Mouse (Mus musculus) midbrain, embryonic 11.5 days (tissue): ENCODE data around the gene Tial1. TPM values are rescaled to one million over a fixed set of nuclear protein-coding genes. Genes with fewer than 3 reads are reported as not detected.

Experiments
- ATAC-seq: fragments of 200-750 bp; cut with Nextera tagmentation; 2 replicates; pipeline ENCODE4 v1.8.0; 2017; ENCODE audit warnings: moderate TSS enrichment, moderate library complexity; ENCODE audit not compliant: low FRiP score
- DNase-seq: peaks from one replicate; pipeline ENCODE4 v3.0.0; 2015; ENCODE audit warnings: low spot score; ENCODE audit errors: missing footprints
- H3K27ac ChIP-seq: fragments of 300-500 bp; sonication (generic); 2 replicates; pipeline ENCODE4 v1.5.1; 2014; ENCODE audit warnings: low read depth, low read length
- H3K27me3 ChIP-seq: fragments of 300-500 bp; sonication (generic); 2 replicates; pipeline ENCODE4 v1.6.1; 2014; ENCODE audit warnings: mild to moderate bottlenecking, low read length, moderate library complexity, mixed read lengths; ENCODE audit not compliant: control insufficient read depth, insufficient read depth
- H3K36me3 ChIP-seq: fragments of 300-500 bp; sonication (generic); 2 replicates; pipeline ENCODE4 v1.6.1; 2014; ENCODE audit warnings: mild to moderate bottlenecking, low read length, moderate library complexity, mixed read lengths; ENCODE audit not compliant: control insufficient read depth, insufficient read depth
- H3K4me1 ChIP-seq: fragments of 300-500 bp; sonication (generic); 2 replicates; pipeline ENCODE4 v1.6.1; 2014; ENCODE audit warnings: low read length; ENCODE audit not compliant: control insufficient read depth, insufficient read depth
- H3K4me2 ChIP-seq: fragments of 300-500 bp; sonication (generic); 2 replicates; pipeline ENCODE4 v1.6.1; 2014; ENCODE audit warnings: mild to moderate bottlenecking, moderate library complexity
- H3K4me3 ChIP-seq: fragments of 300-500 bp; sonication (generic); 2 replicates; pipeline ENCODE4 v1.5.1; 2014; ENCODE audit warnings: low read depth, low read length
- H3K9ac ChIP-seq: fragments of 300-500 bp; sonication (generic); 2 replicates; pipeline ENCODE4 v1.6.1; 2014; ENCODE audit warnings: low read length
- H3K9me3 ChIP-seq: fragments of 300-500 bp; sonication (generic); 2 replicates; pipeline ENCODE4 v1.6.1; 2016; ENCODE audit warnings: low read length; ENCODE audit not compliant: control insufficient read depth
- WGBS: fragments of 180-500 bp; shearing (Covaris S2); extraction: QIAGEN DNeasy Blood & Tissue Kit; methylation state at CpG from one replicate; pipeline ENCODE4 v1.1.7; 2014; 5-methylcytosine and 5-hydroxymethylcytosine counted together
- polyA plus RNA-seq: library from polyadenylated mRNA; unstranded; fragments of >200 nt; fragmentation: Nextera tagmentation; extraction: Ambion mirVana; gene quantifications from 2 replicates; pipeline ENCODE4 v1.2.1, GENCODE M21; 2014

Gene Tial1
- polyA plus RNA-seq, 1 experiment from 2014 or later: 43.9 TPM

DNA sequence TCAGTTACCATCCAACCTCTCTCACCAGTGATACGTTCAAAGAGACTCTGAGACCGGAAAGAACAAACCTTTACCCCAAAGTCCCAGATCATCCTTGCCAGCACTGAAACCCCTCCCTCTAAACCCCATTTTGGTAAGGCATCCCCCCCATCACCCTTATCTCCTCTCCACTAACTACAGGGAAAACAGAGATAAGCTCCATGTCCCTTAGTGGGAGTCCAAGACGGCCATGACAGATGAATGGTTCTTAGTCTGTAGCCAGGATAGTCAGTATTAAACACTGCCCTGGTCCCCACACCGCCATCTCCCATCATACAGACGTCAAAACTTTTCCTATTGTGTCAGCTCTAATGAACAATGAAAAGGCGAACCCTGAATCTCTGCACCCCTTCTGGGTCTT lies 57.5 kb downstream of the Tial1 start:
- Histone ChIP-seq H3K36me3 (no peaks in the 10 kb centered on the region), H3K9me3 (no peaks in the 10 kb centered on the region), H3K4me2 (no peak overlapping the region), H3K9ac (no peak overlapping the region), H3K4me3 (no peak overlapping the region), H3K27me3 (no peaks in the 10 kb centered on the region), H3K27ac (no peak overlapping the region), H3K4me1 (no peaks in the 10 kb centered on the region)
- ATAC-seq (no peak), DNase-seq (no peak)
- 85% methylated on average over 6 of the region's 6 CpGs for WGBS

- no peak overlapping the region for H3K27ac ChIP-seq
- 94% methylated on average over 6 of the region's 6 CpGs for WGBS
- H3K4me1 ChIP-seq: no peaks in the 10 kb centered on the region
- H3K4me2 ChIP-seq: no peak overlapping the region
- H3K36me3 ChIP-seq: no peaks in the 10 kb centered on the region
- H3K9ac ChIP-seq: no peak overlapping the region
- ATAC-seq (no peak), DNase-seq (no peak)
- H3K4me3 ChIP-seq: no peak overlapping the region
- H3K27me3 ChIP-seq: no peaks in the 10 kb centered on the region
- no peaks in the 10 kb centered on the region for H3K9me3 ChIP-seq
Observed at GRCm38 (mm10) chr7:128403586-128403985, 57.9 kb downstream of the Tial1 start.

DNA sequence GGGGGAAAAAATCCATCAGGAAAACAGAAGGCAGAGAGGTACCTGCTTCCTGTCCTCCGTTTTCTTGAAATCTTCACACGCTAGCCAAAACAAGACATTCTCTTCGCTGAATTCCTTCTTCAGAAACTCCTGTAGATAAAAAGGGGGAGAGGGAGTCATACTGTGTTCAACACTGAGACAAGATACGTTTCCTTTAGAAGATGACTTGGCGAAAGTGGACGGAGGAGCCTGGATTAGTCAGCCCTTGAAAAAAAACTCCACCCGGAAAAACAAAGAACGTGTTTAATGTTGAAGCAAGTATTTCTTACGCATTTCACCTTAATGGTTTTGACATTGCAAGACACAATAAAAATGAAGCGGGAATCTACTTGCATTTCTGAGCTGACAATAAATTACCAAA lies 58.4 kb downstream of the Tial1 start:
- 87% methylated on average over 10 of the region's 10 CpGs for WGBS
- Histone ChIP-seq H3K27ac (no peak overlapping the region), H3K9ac (no peak overlapping the region), H3K9me3 (no peaks in the 10 kb centered on the region), H3K27me3 (no peaks in the 10 kb centered on the region), H3K4me3 (no peak overlapping the region), H3K4me2 (no peak overlapping the region), H3K36me3 (no peaks in the 10 kb centered on the region), H3K4me1 (no peaks in the 10 kb centered on the region)
- DNase-seq (no peak), ATAC-seq (no peak)

- WGBS: 88% methylated on average over 8 of the region's 8 CpGs
- no peaks in the 10 kb centered on the region for H3K36me3 ChIP-seq
- H3K9ac ChIP-seq: no peak overlapping the region
- DNase-seq: no peak
- H3K27ac ChIP-seq: no peak overlapping the region
- ATAC-seq: no peak
- no peak overlapping the region for H3K4me2 ChIP-seq
- H3K9me3 ChIP-seq: no peaks in the 10 kb centered on the region
- H3K4me3 ChIP-seq: no peak overlapping the region
- H3K4me1 ChIP-seq: no peaks in the 10 kb centered on the region
- H3K27me3 ChIP-seq: no peaks in the 10 kb centered on the region
Observed at GRCm38 (mm10) chr7:128402577-128402976, 58.9 kb downstream of the Tial1 start.

DNA sequence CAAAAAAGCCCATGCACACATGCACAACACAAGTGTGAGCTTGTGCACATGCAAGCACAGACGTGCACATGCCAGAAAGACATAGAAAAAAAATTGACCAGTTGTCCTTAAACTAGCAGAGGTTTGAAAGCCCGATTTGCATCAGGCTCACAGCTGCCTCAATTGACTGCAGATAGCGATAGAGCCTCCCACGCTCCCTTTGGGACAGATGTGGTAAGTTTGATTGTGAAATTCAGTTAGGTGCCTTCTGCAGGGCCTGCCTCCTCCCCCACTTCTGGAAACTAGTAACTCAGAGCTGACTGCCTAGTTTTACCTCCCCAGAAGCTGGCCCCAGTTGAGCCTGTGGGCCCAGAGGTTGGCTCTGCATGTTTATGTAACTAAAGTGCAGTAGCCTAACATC lies 62.9 kb downstream of the Tial1 start:
- DNase-seq (no peak), ATAC-seq (no peak)
- 79% methylated on average over 4 of the region's 4 CpGs for WGBS
- Histone ChIP-seq H3K4me3 (no peak overlapping the region), H3K4me1 (no peaks in the 10 kb centered on the region), H3K9me3 (no peaks in the 10 kb centered on the region), H3K27me3 (no peaks in the 10 kb centered on the region), H3K36me3 (no peaks in the 10 kb centered on the region), H3K9ac (no peak overlapping the region), H3K4me2 (no peak overlapping the region), H3K27ac (no peak overlapping the region)

DNA sequence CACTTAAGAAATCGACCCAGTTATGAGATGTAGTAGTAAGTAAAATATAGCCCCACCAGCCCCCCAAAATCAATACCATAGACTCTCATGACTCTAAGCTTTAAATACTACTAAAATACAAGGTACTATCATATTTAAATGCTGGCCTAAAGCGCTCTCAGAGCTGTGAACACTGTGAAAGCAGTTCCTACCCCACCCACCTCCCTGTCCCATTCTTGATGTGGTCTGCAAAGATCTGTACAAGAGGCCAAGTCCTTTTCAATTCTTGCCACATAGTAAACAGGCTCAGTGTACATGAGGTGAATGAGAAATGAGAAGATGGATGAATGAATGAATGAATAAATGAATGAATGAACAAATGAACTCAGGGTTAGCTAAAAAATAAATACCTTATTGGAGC lies 64.5 kb downstream of the Tial1 start:
- Histone ChIP-seq H3K9ac (no peak overlapping the region), H3K27me3 (no peaks in the 10 kb centered on the region), H3K4me3 (no peak overlapping the region), H3K4me1 (no peaks in the 10 kb centered on the region), H3K4me2 (no peak overlapping the region), H3K36me3 (no peaks in the 10 kb centered on the region), H3K9me3 (no peaks in the 10 kb centered on the region), H3K27ac (no peak overlapping the region)
- WGBS: 72% methylated on average over 2 of the region's 2 CpGs
- DNase-seq (no peak), ATAC-seq (no peak)

DNA sequence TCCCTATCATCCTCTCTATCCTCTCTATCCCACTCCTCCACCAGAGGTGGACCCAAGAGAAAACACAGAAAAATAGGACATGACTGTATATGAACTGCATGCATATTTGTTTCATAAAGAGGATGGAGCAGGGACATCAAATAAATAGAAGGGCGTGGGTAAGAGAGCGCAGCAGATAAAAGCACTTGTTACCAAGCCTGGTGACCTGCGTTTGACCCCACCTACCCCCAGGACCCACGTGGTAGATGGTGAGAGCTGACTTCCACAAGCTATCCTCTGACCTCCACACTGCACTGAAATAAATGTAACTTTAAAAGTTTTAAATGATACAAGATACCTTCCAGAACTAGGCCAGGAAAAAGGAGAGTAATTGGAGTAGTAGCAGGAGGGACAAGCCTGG lies 67.8 kb downstream of the Tial1 start:
- Histone ChIP-seq H3K9ac (no peak overlapping the region), H3K4me1 (peaks cover 3% of the 10 kb centered on the region; the same call in 1 of the 2 replicates), H3K27ac (no peak overlapping the region), H3K9me3 (no peaks in the 10 kb centered on the region), H3K36me3 (no peaks in the 10 kb centered on the region), H3K4me2 (no peak overlapping the region), H3K27me3 (no peaks in the 10 kb centered on the region), H3K4me3 (no peak overlapping the region)
- WGBS: 77% methylated on average over 4 of the region's 4 CpGs
- DNase-seq: no peak
- no peak for ATAC-seq

- H3K4me2 ChIP-seq: no peak overlapping the region
- H3K4me3 ChIP-seq: no peak overlapping the region
- H3K27ac ChIP-seq: no peak overlapping the region
- H3K9me3 ChIP-seq: no peaks in the 10 kb centered on the region
- 37% methylated on average over 5 of the region's 5 CpGs for WGBS
- DNase-seq (no peak), ATAC-seq (no peak)
- no peak overlapping the region for H3K9ac ChIP-seq
- no peaks in the 10 kb centered on the region for H3K36me3 ChIP-seq
- peaks cover 3% of the 10 kb centered on the region; the same call in 1 of the 2 replicates for H3K4me1 ChIP-seq
- H3K27me3 ChIP-seq: no peaks in the 10 kb centered on the region
Observed at GRCm38 (mm10) chr7:128392972-128393314, 68.6 kb downstream of the Tial1 start.

GRCm38 (mm10) chr7:128392071-128392971 lies 69.2 kb downstream of the Tial1 start:
- H3K4me3 ChIP-seq: no peak overlapping the region
- H3K36me3 ChIP-seq: no peaks in the 10 kb centered on the region
- DNase-seq (no peak), ATAC-seq (no peak)
- H3K9me3 ChIP-seq: no peaks in the 10 kb centered on the region
- H3K9ac ChIP-seq: no peak overlapping the region
- no peak overlapping the region for H3K4me2 ChIP-seq
- no peaks in the 10 kb centered on the region for H3K27me3 ChIP-seq
- WGBS: 82% methylated on average over 18 of the region's 18 CpGs
- H3K4me1 ChIP-seq: peaks cover 3% of the 10 kb centered on the region; the same call in 1 of the 2 replicates
- no peak overlapping the region for H3K27ac ChIP-seq
